Mouse (Mus musculus): Measurements from ENCODE around the gene Hoxc9. TPM values are rescaled to one million over a fixed set of nuclear protein-coding genes. Genes with fewer than 3 reads are reported as not detected.

Gene Hoxc9
- polyA plus RNA-seq, 1 experiment, result not detected

- no peak for DNase-seq (ENCODE audit: extremely low spot score in 1 of 2, low spot score in 1 of 2)
These were observed 20.2 kb upstream of the Hoxc9 start for GRCm38 (mm10) chr15:102955833-102956640.

GRCm38 (mm10) chr15:102956906-102957305 is 19.3 kb upstream of the Hoxc9 start:
- DNase-seq (ENCODE audit: extremely low spot score in 1 of 2, low spot score in 1 of 2), result no peak

- no peak for DNase-seq (ENCODE audit: extremely low spot score in 1 of 2, low spot score in 1 of 2)
These were observed 16.5 kb upstream of the Hoxc9 start for GRCm38 (mm10) chr15:102959663-102960191.

GRCm38 (mm10) chr15:102961728-102962127 is 14.5 kb upstream of the Hoxc9 start:
- no peak for DNase-seq (ENCODE audit: extremely low spot score in 1 of 2, low spot score in 1 of 2)

- no peak for DNase-seq (ENCODE audit: extremely low spot score in 1 of 2, low spot score in 1 of 2)
These were observed 13.7 kb upstream of the Hoxc9 start for GRCm38 (mm10) chr15:102962492-102962891.

GRCm38 (mm10) chr15:102963259-102963658 is 13.0 kb upstream of the Hoxc9 start:
- no peak for DNase-seq (ENCODE audit: extremely low spot score in 1 of 2, low spot score in 1 of 2)

- DNase-seq (ENCODE audit: extremely low spot score in 1 of 2, low spot score in 1 of 2), result no peak
These were observed 12.3 kb upstream of the Hoxc9 start for GRCm38 (mm10) chr15:102963671-102964640.

GRCm38 (mm10) chr15:102965003-102965891 is 11.0 kb upstream of the Hoxc9 start:
- no peak for DNase-seq (ENCODE audit: extremely low spot score in 1 of 2, low spot score in 1 of 2)

- DNase-seq (ENCODE audit: extremely low spot score in 1 of 2, low spot score in 1 of 2), result no peak
These were observed 10.1 kb upstream of the Hoxc9 start for GRCm38 (mm10) chr15:102965892-102966775.

GRCm38 (mm10) chr15:102966776-102967311 is 9.4 kb upstream of the Hoxc9 start, which contains the start of gene Hoxc10:
Hoxc10 (plus strand) TSS chr15:102966796.
- DNase-seq (ENCODE audit: extremely low spot score in 1 of 2, low spot score in 1 of 2), result no peak

- DNase-seq (ENCODE audit: extremely low spot score in 1 of 2, low spot score in 1 of 2), result no peak
These were observed 9.0 kb upstream of the Hoxc9 start, which contains the start of gene Hoxc5 for GRCm38 (mm10) chr15:102967312-102967510. Hoxc5 (plus strand) TSS chr15:102967443.

- no peak for DNase-seq (ENCODE audit: extremely low spot score in 1 of 2, low spot score in 1 of 2)
These were observed 8.5 kb upstream of the Hoxc9 start for GRCm38 (mm10) chr15:102967511-102968397.

GRCm38 (mm10) chr15:102969296-102969695 is 6.9 kb upstream of the Hoxc9 start:
- no peak for DNase-seq (ENCODE audit: extremely low spot score in 1 of 2, low spot score in 1 of 2)

- DNase-seq (ENCODE audit: extremely low spot score in 1 of 2, low spot score in 1 of 2), result peak in 1 of 2 experiments; percentile 24
These were observed 5.5 kb upstream of the Hoxc9 start for GRCm38 (mm10) chr15:102970740-102971139.

- DNase-seq (ENCODE audit: extremely low spot score in 1 of 2, low spot score in 1 of 2), result no peak
These were observed 4.0 kb upstream of the Hoxc9 start for GRCm38 (mm10) chr15:102972254-102972653.

GRCm38 (mm10) chr15:102972753-102973152 is 3.5 kb upstream of the Hoxc9 start:
- DNase-seq (ENCODE audit: extremely low spot score in 1 of 2, low spot score in 1 of 2), result no peak

- DNase-seq (ENCODE audit: extremely low spot score in 1 of 2, low spot score in 1 of 2), result no peak
These were observed 1.2 kb upstream of the Hoxc9 start for GRCm38 (mm10) chr15:102975034-102975433.

GRCm38 (mm10) chr15:102975688-102976111 is 539 bp upstream of the Hoxc9 start:
- DNase-seq (ENCODE audit: extremely low spot score in 1 of 2, low spot score in 1 of 2), result no peak

Data from frontal cortex, adult 2 months (tissue).